Mouse (Mus musculus) embryonic fibroblast, embryonic 13.5 days (primary cell): Measurements from ENCODE around the gene Dpp6. TPM values are rescaled to one million over a fixed set of nuclear protein-coding genes. Genes with fewer than 3 reads are reported as not detected.

Source experiments
- H3K27ac ChIP-seq: 2 replicates; pipeline ENCODE4 v1.5.1; 2012; ENCODE audit warnings: low read length, control low read depth, inconsistent platforms; ENCODE audit not compliant: insufficient read depth
- H3K4me1 ChIP-seq: 2 replicates; pipeline ENCODE4 v1.6.1; 2011; ENCODE audit warnings: low read length; ENCODE audit not compliant: control insufficient read depth, insufficient read depth
- H3K4me3 ChIP-seq: 2 replicates; pipeline ENCODE4 v1.5.1; 2011; ENCODE audit warnings: mild to moderate bottlenecking, control low read depth, low read length; ENCODE audit not compliant: insufficient read depth
- CTCF ChIP-seq: IDR thresholded peaks from 2 replicates; pipeline ENCODE4 v1.5.1; 2011; ENCODE audit warnings: mild to moderate bottlenecking, control low read depth, low read length, moderate library complexity, borderline replicate concordance; ENCODE audit not compliant: insufficient read depth
- POLR2A ChIP-seq: IDR thresholded peaks from 2 replicates; pipeline ENCODE4 v1.6.1; 2011; ENCODE audit warnings: low read depth, mild to moderate bottlenecking, control low read depth, low read length, moderate library complexity
- polyA plus RNA-seq: library from polyadenylated mRNA; stranded (reverse); fragments of >200 nt; gene quantifications from 2 replicates; pipeline ENCODE4 v1.2.4, GENCODE M21; 2011; ENCODE audit warnings: low read depth; ENCODE audit not compliant: missing spikeins, insufficient read length

Gene Dpp6
- polyA plus RNA-seq, 1 experiment: 0.14 TPM

GRCm38 (mm10) chr5:26945169-26945920 lies 128.3 kb downstream of the Dpp6 start:
- TF ChIP-seq POLR2A (no peak), CTCF (no peak)
- H3K27ac ChIP-seq: no peak overlapping the region
- no peak overlapping the region for H3K4me3 ChIP-seq
- H3K4me1 ChIP-seq: no peaks in the 10 kb centered on the region

- Histone ChIP-seq H3K27ac (no peak overlapping the region), H3K4me1 (no peaks in the 10 kb centered on the region), H3K4me3 (no peak overlapping the region)
- no peak for TF ChIP-seq CTCF
- no peak for TF ChIP-seq POLR2A
These were observed 153.1 kb downstream of the Dpp6 start for GRCm38 (mm10) chr5:26969941-26970590.

- no peak overlapping the region for H3K27ac ChIP-seq
- no peak overlapping the region for H3K4me3 ChIP-seq
- no peaks in the 10 kb centered on the region for H3K4me1 ChIP-seq
- no peak for TF ChIP-seq CTCF
- no peak for TF ChIP-seq POLR2A
These were observed 156.2 kb downstream of the Dpp6 start for GRCm38 (mm10) chr5:26973166-26973565.

- TF ChIP-seq CTCF (no peak), POLR2A (no peak)
- no peak overlapping the region for H3K4me3 ChIP-seq
- H3K27ac ChIP-seq: no peak overlapping the region
- H3K4me1 ChIP-seq: no peaks in the 10 kb centered on the region
These were observed 162.3 kb downstream of the Dpp6 start for GRCm38 (mm10) chr5:26979348-26979747.

GRCm38 (mm10) chr5:26979755-26980154 lies 162.8 kb downstream of the Dpp6 start:
- H3K4me3 ChIP-seq: no peak overlapping the region
- no peaks in the 10 kb centered on the region for H3K4me1 ChIP-seq
- H3K27ac ChIP-seq: no peak overlapping the region
- no peak for TF ChIP-seq POLR2A
- no peak for TF ChIP-seq CTCF

- Histone ChIP-seq H3K4me1 (no peaks in the 10 kb centered on the region), H3K27ac (no peak overlapping the region), H3K4me3 (no peak overlapping the region)
- no peak for TF ChIP-seq CTCF
- TF ChIP-seq POLR2A: no peak
These were observed 168.1 kb downstream of the Dpp6 start for GRCm38 (mm10) chr5:26985114-26985513.

GRCm38 (mm10) chr5:26991587-26991986 lies 174.6 kb downstream of the Dpp6 start:
- no peak overlapping the region for H3K27ac ChIP-seq
- H3K4me1 ChIP-seq: no peaks in the 10 kb centered on the region
- no peak for TF ChIP-seq POLR2A
- no peak for TF ChIP-seq CTCF
- no peak overlapping the region for H3K4me3 ChIP-seq

GRCm38 (mm10) chr5:27003537-27003936 lies 186.5 kb downstream of the Dpp6 start:
- H3K27ac ChIP-seq: no peak overlapping the region
- no peak overlapping the region for H3K4me3 ChIP-seq
- no peaks in the 10 kb centered on the region for H3K4me1 ChIP-seq
- TF ChIP-seq POLR2A: no peak

GRCm38 (mm10) chr5:27009157-27009556 lies 192.2 kb downstream of the Dpp6 start:
- no peak for TF ChIP-seq POLR2A
- no peak for TF ChIP-seq CTCF
- Histone ChIP-seq H3K4me1 (no peaks in the 10 kb centered on the region), H3K4me3 (no peak overlapping the region), H3K27ac (no peak overlapping the region)

- TF ChIP-seq CTCF (no peak), POLR2A (no peak)
- Histone ChIP-seq H3K4me3 (no peak overlapping the region), H3K27ac (no peak overlapping the region), H3K4me1 (no peaks in the 10 kb centered on the region)
These were observed 193.6 kb downstream of the Dpp6 start for GRCm38 (mm10) chr5:27010582-27010981.
